ENCODE assay signal across 8 mouse cellular contexts in genomic region chr5:125179007-125179734, GRCm38 (mm10). TPM values are rescaled to one million over a fixed set of nuclear protein-coding genes. Genes with fewer than 3 reads are reported as not detected.
DNase-seq lines count a peak whose midpoint lies in the region; ATAC-seq and TF ChIP-seq lines count a peak whose summit lies in the region.

Gene Ncor2 (minus strand): TSS chr5:125179219.

- peak within 1 kb of the TSS; percentile 93 for H3K4me3 ChIP-seq in E14TG2a.4 (replicated peaks; ENCODE audit: low read length)
- H3K4me3 ChIP-seq in forebrain, embryonic 13.5 days = peak within 1 kb of the TSS; percentile 90
- H3K4me3 ChIP-seq in heart, postnatal 0 days (ENCODE audit: low read depth, low read length) = peak within 1 kb of the TSS; percentile 90
- peak within 1 kb of the TSS; percentile 67 for H3K4me3 ChIP-seq in liver, postnatal 0 days (ENCODE audit: low read depth, low read length)
- H3K4me3 ChIP-seq in neural tube, embryonic 14.5 days (ENCODE audit: low read depth, low read length) = peak within 1 kb of the TSS; percentile 87

- TF ChIP-seq CTCF in E14TG2a.4 (conservative IDR thresholded peaks at IDR 0.05; ENCODE audit: low read length) = no peak
- TF ChIP-seq CTCF in heart, postnatal 0 days (IDR thresholded peaks at IDR 0.05; ENCODE audit: low read depth) = no peak
- TF ChIP-seq CTCF in liver, postnatal 0 days (IDR thresholded peaks at IDR 0.05; ENCODE audit: low read depth) = no peak

- no peaks in the 10 kb centered on the region for H3K9me3 ChIP-seq in E14TG2a.4 (ENCODE audit: low read length)
- no peaks in the 10 kb centered on the region for H3K9me3 ChIP-seq in forebrain, embryonic 13.5 days (replicated peaks)
- H3K9me3 ChIP-seq in heart, postnatal 0 days (replicated peaks; ENCODE audit: control insufficient read depth, low read length) = no peaks in the 10 kb centered on the region
- H3K9me3 ChIP-seq in liver, postnatal 0 days (ENCODE audit: low read length) = no peaks in the 10 kb centered on the region
- H3K9me3 ChIP-seq in neural tube, embryonic 14.5 days (ENCODE audit: control insufficient read depth, low read length) = no peaks in the 10 kb centered on the region

- TF ChIP-seq EP300 in heart, postnatal 0 days (IDR thresholded peaks at IDR 0.05; ENCODE audit: low read depth) = no peak
- no peak for TF ChIP-seq EP300 in liver, postnatal 0 days (IDR thresholded peaks at IDR 0.05; ENCODE audit: low read depth)

- H3K36me3 ChIP-seq in E14TG2a.4 (ENCODE audit: insufficient read depth, low read length) = peaks cover 2% of the 10 kb centered on the region; the same call in 1 of the 2 replicates
- H3K36me3 ChIP-seq in forebrain, embryonic 13.5 days (ENCODE audit: poor library complexity, severe bottlenecking) = no peaks in the 10 kb centered on the region
- no peaks in the 10 kb centered on the region for H3K36me3 ChIP-seq in heart, postnatal 0 days (replicated peaks; ENCODE audit: control insufficient read depth, insufficient read depth, low read length)
- no peaks in the 10 kb centered on the region for H3K36me3 ChIP-seq in liver, postnatal 0 days (replicated peaks; ENCODE audit: insufficient read depth, low read length)
- H3K36me3 ChIP-seq in neural tube, embryonic 14.5 days (ENCODE audit: control insufficient read depth, insufficient read depth, low read length) = no peaks in the 10 kb centered on the region

- peaks cover 67% of the 10 kb centered on the region for H3K4me1 ChIP-seq in E14TG2a.4 (replicated peaks; ENCODE audit: low read depth, low read length)
- peaks cover 52% of the 10 kb centered on the region for H3K4me1 ChIP-seq in forebrain, embryonic 13.5 days
- peaks cover 38% of the 10 kb centered on the region for H3K4me1 ChIP-seq in heart, postnatal 0 days (ENCODE audit: control insufficient read depth, insufficient read depth)
- H3K4me1 ChIP-seq in liver, postnatal 0 days (ENCODE audit: insufficient read depth) = peaks cover 41% of the 10 kb centered on the region
- H3K4me1 ChIP-seq in neural tube, embryonic 14.5 days (ENCODE audit: control insufficient read depth, insufficient read depth, low read length) = peaks cover 42% of the 10 kb centered on the region

- peak within 1 kb of the TSS; percentile 92 for H3K9ac ChIP-seq in forebrain, embryonic 13.5 days
- peak within 1 kb of the TSS; percentile 89 for H3K9ac ChIP-seq in heart, postnatal 0 days (replicated peaks; ENCODE audit: low read depth, low read length)
- H3K9ac ChIP-seq in liver, postnatal 0 days (replicated peaks) = peak within 1 kb of the TSS; percentile 74
- H3K9ac ChIP-seq in neural tube, embryonic 14.5 days (replicated peaks; ENCODE audit: low read depth, low read length) = peak within 1 kb of the TSS; percentile 90

- H3K27ac ChIP-seq in forebrain, embryonic 13.5 days = peak within 1 kb of the TSS; percentile 96
- peak within 1 kb of the TSS; percentile 94 for H3K27ac ChIP-seq in heart, postnatal 0 days (ENCODE audit: low read depth)
- H3K27ac ChIP-seq in liver, postnatal 0 days (ENCODE audit: low read depth) = peak within 1 kb of the TSS; percentile 77
- H3K27ac ChIP-seq in neural tube, embryonic 14.5 days (ENCODE audit: low read depth, low read length) = peak within 1 kb of the TSS; percentile 96

- DNase-seq in c-Kit-positive CD71-positive TER-119-negative erythroid progenitor cells, embryonic 14.5 days (ENCODE audit: low read depth) = peak; percentile 46
- DNase-seq in heart, postnatal 0 days (ENCODE audit: low spot score) = peak; percentile 79
- peak; percentile 88 to 93 for DNase-seq in kidney, postnatal 4 days
- DNase-seq in liver, postnatal 0 days = peak; percentile 83
- DNase-seq in testis, postnatal 14 days (ENCODE audit: low spot score) = peak; percentile 84

- peaks cover 7% of the 10 kb centered on the region; the same call in 1 of the 2 replicates for H3K27me3 ChIP-seq in E14TG2a.4 (ENCODE audit: insufficient read depth, low read length)
- H3K27me3 ChIP-seq in forebrain, embryonic 13.5 days = 0 out of 2 replicates have a peak, but pooled peaks cover 5% of the 10 kb centered on the region
- no peaks in the 10 kb centered on the region for H3K27me3 ChIP-seq in heart, postnatal 0 days (ENCODE audit: control insufficient read depth, insufficient read depth, low read length)
- no peaks in the 10 kb centered on the region for H3K27me3 ChIP-seq in liver, postnatal 0 days (ENCODE audit: insufficient read depth, low read length)
- H3K27me3 ChIP-seq in neural tube, embryonic 14.5 days (ENCODE audit: control insufficient read depth, insufficient read depth, low read length) = no peaks in the 10 kb centered on the region

- H3K4me2 ChIP-seq in forebrain, embryonic 13.5 days = peak within 1 kb of the TSS; percentile 86
- H3K4me2 ChIP-seq in heart, postnatal 0 days (ENCODE audit: low read depth, low read length) = peak within 1 kb of the TSS; percentile 98
- peak within 1 kb of the TSS; percentile 96 for H3K4me2 ChIP-seq in liver, postnatal 0 days (ENCODE audit: low read depth, low read length)
- H3K4me2 ChIP-seq in neural tube, embryonic 14.5 days (ENCODE audit: low read depth, low read length) = peak within 1 kb of the TSS; percentile 95

- peak; percentile 83 for ATAC-seq in forebrain, embryonic 13.5 days
- ATAC-seq in heart, postnatal 0 days (ENCODE audit: insufficient read depth, low read depth) = peak; percentile 80
- peak; percentile 85 for ATAC-seq in liver, postnatal 0 days
- peak; percentile 76 for ATAC-seq in neural tube, embryonic 14.5 days (ENCODE audit: low read depth)

- WGBS in forebrain, embryonic 13.5 days = under 1% methylated on average over 42 of the region's 87 CpGs
- WGBS in heart, postnatal 0 days = under 1% methylated on average over 58 of the region's 87 CpGs
- under 1% methylated on average over 79 of the region's 87 CpGs for WGBS in liver, postnatal 0 days (ENCODE audit: insufficient replicate concordance)
- under 1% methylated on average over 77 of the region's 87 CpGs for WGBS in neural tube, embryonic 14.5 days

RNA-seq across cellular contexts. Expression of gene Ncor2, which starts in this region (rescaled TPM):
- 25.6 and 27.3 TPM in 2 replicates for polyA plus RNA-seq in forebrain, embryonic 13.5 days (2015; fragmentation: Nextera tagmentation; extraction: Ambion mirVana)
- 21.6 and 73.8 TPM in 2 replicates for total RNA-seq in heart, postnatal 0 days (2014; rRNA removed; ENCODE audit: low replicate concordance)
- polyA plus RNA-seq in heart, postnatal 0 days (2015; fragmentation: Nextera tagmentation; extraction: Ambion mirVana) = 14.3 and 15.5 TPM in 2 replicates
- 3.1 and 3.4 TPM in 2 replicates for polyA plus RNA-seq in liver, postnatal 0 days (2015; fragmentation: Nextera tagmentation; extraction: Ambion mirVana)
- polyA plus RNA-seq in neural tube, embryonic 14.5 days (2014; fragmentation: Nextera tagmentation; extraction: Ambion mirVana) = 29.1 and 32.8 TPM in 2 replicates

Comparison
In these comparisons a context has a peak if more than half of its experiments do, and no peak if none do; other contexts are left out.
1. Peak in every context shown above with its lines: DNase-seq, ATAC-seq, H3K4me3 ChIP-seq and H3K27ac ChIP-seq.